8 mouse cellular contexts compared by ENCODE assay signal in genomic region chr3:28031643-28032243, GRCm38 (mm10).
DNase-seq lines count a peak whose midpoint lies in the region.

No protein-coding gene starts in this region.

- DNase-seq in embryo, embryonic 11 days = peak; percentile 17
- no peak for DNase-seq in embryo, embryonic 10.5 days (ENCODE audit: low spot score)
- DNase-seq in CD4-positive helper T cell, adult 2 months (ENCODE audit: low read depth, low spot score) = peak; percentile 22
- DNase-seq in heart, adult 9 months (ENCODE audit: low spot score in 2 of 2) = peak; percentile 15 to 43
- peak; percentile 29 to 55 for DNase-seq in lung, postnatal 4 days
- DNase-seq in ovary, postnatal 14 days (ENCODE audit: low spot score) = no peak
- DNase-seq in urinary bladder, adult 2 months (ENCODE audit: low spot score) = no peak
- no peak for DNase-seq in spleen, adult 12 weeks (ENCODE audit: low spot score)

Comparison
In these comparisons a context has a peak if more than half of its experiments do, and no peak if none do; other contexts are left out.
1. DNase-seq: peak in embryo, embryonic 11 days (single experiment), CD4-positive helper T cell, adult 2 months (single experiment), heart, adult 9 months (2 of 2) and lung, postnatal 4 days (2 of 2); none in embryo, embryonic 10.5 days (single experiment), ovary, postnatal 14 days (single experiment), urinary bladder, adult 2 months (single experiment) and spleen, adult 12 weeks (single experiment).